ENCODE assay signal across 24 mouse cellular contexts in the genomic region with DNA sequence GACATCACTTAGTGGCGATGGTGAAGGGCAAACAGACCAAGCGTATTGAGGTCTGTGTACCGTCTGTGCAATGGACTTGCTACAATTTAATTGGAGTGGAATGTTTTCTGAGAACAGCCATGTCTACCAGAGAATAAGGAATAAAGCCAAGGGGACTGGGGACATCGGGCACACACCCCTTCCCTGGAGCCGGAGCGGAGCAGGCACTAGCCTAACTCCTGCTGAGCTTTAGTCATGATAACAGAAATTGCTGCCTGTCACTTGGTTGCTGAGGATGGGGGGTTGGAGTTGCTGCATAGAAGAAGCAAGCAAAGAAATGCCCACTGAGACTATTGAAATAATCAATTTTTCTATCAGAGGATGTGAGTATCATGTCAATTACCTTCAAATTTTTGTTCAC.
"Had no signal": no experiment of that assay in that cellular context is flagged by ENCODE, and none has a peak within 500 bp of the region (broad histone marks: within the 10 kb centered on the region; RNA-seq: fewer than 3 reads in every experiment).

No protein-coding gene starts in this region.

- H3K4me3 ChIP-seq: heart, embryonic 10.5 days; heart, embryonic 12.5 days; hindbrain, embryonic 13.5 days; hindbrain, embryonic 15.5 days; kidney, embryonic 15.5 days; limb, embryonic 13.5 days; limb, embryonic 15.5 days; liver, embryonic 12.5 days had no signal

- H3K27ac ChIP-seq: heart, embryonic 10.5 days; hindbrain, embryonic 13.5 days; hindbrain, embryonic 15.5 days; hindbrain, postnatal 0 days; kidney, embryonic 15.5 days; kidney, postnatal 0 days; limb, embryonic 13.5 days; limb, embryonic 15.5 days; liver, embryonic 12.5 days; liver, embryonic 14.5 days had no signal

- H3K4me2 ChIP-seq: heart, embryonic 12.5 days; hindbrain, embryonic 13.5 days; hindbrain, embryonic 15.5 days; kidney, embryonic 15.5 days; limb, embryonic 13.5 days; limb, embryonic 15.5 days; liver, embryonic 12.5 days had no signal

- H3K36me3 ChIP-seq: heart, embryonic 10.5 days; heart, embryonic 12.5 days; hindbrain, embryonic 13.5 days; hindbrain, embryonic 15.5 days; kidney, embryonic 15.5 days; limb, embryonic 13.5 days; limb, embryonic 15.5 days; liver, embryonic 12.5 days had no signal

- ATAC-seq: hindbrain, postnatal 0 days; intestine, embryonic 16.5 days; liver, embryonic 12.5 days had no signal

- H3K27me3 ChIP-seq: hindbrain, embryonic 15.5 days; limb, embryonic 15.5 days; liver, embryonic 12.5 days had no signal

- H3K4me1 ChIP-seq: heart, embryonic 10.5 days; heart, embryonic 12.5 days; kidney, embryonic 15.5 days; limb, embryonic 15.5 days; liver, embryonic 12.5 days had no signal

- H3K9me3 ChIP-seq: heart, embryonic 10.5 days; heart, embryonic 12.5 days; hindbrain, embryonic 13.5 days; hindbrain, embryonic 15.5 days; kidney, embryonic 15.5 days; limb, embryonic 13.5 days; limb, embryonic 15.5 days; liver, embryonic 12.5 days had no signal

- DNase-seq: gastrocnemius, postnatal 14 days; gastrocnemius, postnatal 36 days; heart, adult 18-20 months; heart, postnatal 10 days; kidney, adult 11 months; kidney, adult 2 months; kidney, adult 9 months; kidney, postnatal 14 days; kidney, postnatal 36 days; layer of hippocampus, adult 9-11 months; layer of hippocampus, postnatal 36 days; left cerebral cortex, postnatal 4 days had no signal

- H3K9ac ChIP-seq: heart, embryonic 12.5 days; hindbrain, embryonic 13.5 days; hindbrain, embryonic 15.5 days; kidney, embryonic 15.5 days; limb, embryonic 13.5 days; limb, embryonic 15.5 days; liver, embryonic 12.5 days; liver, embryonic 14.5 days had no signal
